Mouse (Mus musculus) lung, postnatal 0 days (tissue): ENCODE results near the gene Haghl. TPM values are rescaled to one million over a fixed set of nuclear protein-coding genes. Genes with fewer than 3 reads are reported as not detected.

Experiments
- ATAC-seq: fragments of 200-750 bp; cut with Nextera tagmentation; 2 replicates; pipeline ENCODE4 v1.8.0; 2017; ENCODE audit warnings: moderate library complexity
- DNase-seq: peaks from one replicate; pipeline ENCODE4 v3.0.0-alpha.2; 2016; ENCODE audit warnings: low spot score
- H3K27ac ChIP-seq: fragments of 300-500 bp; sonication (generic); 2 replicates; pipeline ENCODE4 v1.5.1; 2014; ENCODE audit warnings: antibody characterized with exemption, mild to moderate bottlenecking, low read length, mixed read lengths
- H3K27me3 ChIP-seq: fragments of 300-500 bp; sonication (generic); replicated peaks from 2 replicates; pipeline ENCODE4 v1.6.1; 2014; ENCODE audit warnings: low read length, mixed read lengths; ENCODE audit not compliant: insufficient read depth
- H3K36me3 ChIP-seq: fragments of 300-500 bp; sonication (generic); 2 replicates; pipeline ENCODE4 v1.6.1; 2014; ENCODE audit warnings: low read length, mixed read lengths; ENCODE audit not compliant: insufficient read depth
- H3K4me1 ChIP-seq: fragments of 300-500 bp; sonication (generic); 2 replicates; pipeline ENCODE4 v1.6.1; 2014; ENCODE audit warnings: antibody characterized with exemption, low read depth, low read length, mixed read lengths; ENCODE audit not compliant: insufficient read depth
- H3K4me2 ChIP-seq: fragments of 300-500 bp; sonication (generic); replicated peaks from 2 replicates; pipeline ENCODE4 v1.6.1; 2014; ENCODE audit warnings: low read depth, mild to moderate bottlenecking, low read length, moderate library complexity, mixed read lengths
- H3K4me3 ChIP-seq: fragments of 300-500 bp; sonication (generic); 2 replicates; pipeline ENCODE4 v1.5.1; 2014; ENCODE audit warnings: low read depth, low read length
- H3K9ac ChIP-seq: fragments of 300-500 bp; sonication (generic); replicated peaks from 2 replicates; pipeline ENCODE4 v1.6.1; 2014; ENCODE audit warnings: low read depth, mild to moderate bottlenecking
- H3K9me3 ChIP-seq: fragments of 300-500 bp; sonication (generic); 2 replicates; pipeline ENCODE4 v1.6.1; 2016; ENCODE audit warnings: low read length, mixed read lengths
- CTCF ChIP-seq: IDR thresholded peaks from 2 replicates; pipeline ENCODE4 v1.5.1; 2016; ENCODE audit warnings: antibody characterized with exemption, mild to moderate bottlenecking
- EP300 ChIP-seq: IDR thresholded peaks from 2 replicates; pipeline ENCODE4 v1.6.1; 2016; ENCODE audit warnings: antibody characterized with exemption, mild to moderate bottlenecking, control low read depth
- WGBS: fragments of 180-500 bp; shearing (Covaris S2); extraction: QIAGEN DNeasy Blood & Tissue Kit; methylation state at CpG from one replicate; pipeline ENCODE4 v1.1.7; 2014; 5-methylcytosine and 5-hydroxymethylcytosine counted together
- polyA plus RNA-seq: library from polyadenylated mRNA; unstranded; fragments of >200 nt; fragmentation: Nextera tagmentation; extraction: Ambion mirVana; gene quantifications from 2 replicates; pipeline ENCODE4 v1.2.1, GENCODE M21; 2015

Gene Haghl
- polyA plus RNA-seq, 1 experiment from 2014 or later = 42.7 TPM

DNA sequence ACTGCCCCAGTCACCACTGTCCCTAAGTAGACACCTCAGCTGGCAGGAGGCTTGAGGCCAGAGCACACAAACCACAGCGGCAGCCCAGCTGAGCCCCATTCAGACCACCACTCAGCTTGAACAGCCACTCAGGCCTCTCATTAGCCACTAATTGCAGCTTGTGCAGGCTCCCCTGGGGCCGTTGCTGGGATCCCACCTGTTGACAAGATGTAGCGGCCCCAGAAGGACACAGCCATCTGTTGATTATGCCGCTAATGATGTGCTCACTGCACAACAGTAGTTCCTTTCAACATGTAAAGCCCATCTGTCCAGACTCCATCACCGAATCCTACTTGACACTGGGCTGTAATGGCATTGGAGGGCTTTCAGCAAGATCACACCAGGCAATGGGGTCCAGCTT, 19.6 kb downstream of the Haghl start:
- ATAC-seq = no peak
- H3K36me3 ChIP-seq = no peaks in the 10 kb centered on the region
- no peak overlapping the region for H3K4me2 ChIP-seq
- H3K27me3 ChIP-seq = no peaks in the 10 kb centered on the region
- 60% methylated on average over 5 of the region's 5 CpGs for WGBS
- H3K4me1 ChIP-seq = no peaks in the 10 kb centered on the region
- no peak overlapping the region for H3K27ac ChIP-seq
- TF ChIP-seq EP300 = no peak
- TF ChIP-seq CTCF = no peak
- H3K9me3 ChIP-seq = no peaks in the 10 kb centered on the region
- DNase-seq = no peak
- no peak overlapping the region for H3K9ac ChIP-seq
- H3K4me3 ChIP-seq = no peak overlapping the region

DNA sequence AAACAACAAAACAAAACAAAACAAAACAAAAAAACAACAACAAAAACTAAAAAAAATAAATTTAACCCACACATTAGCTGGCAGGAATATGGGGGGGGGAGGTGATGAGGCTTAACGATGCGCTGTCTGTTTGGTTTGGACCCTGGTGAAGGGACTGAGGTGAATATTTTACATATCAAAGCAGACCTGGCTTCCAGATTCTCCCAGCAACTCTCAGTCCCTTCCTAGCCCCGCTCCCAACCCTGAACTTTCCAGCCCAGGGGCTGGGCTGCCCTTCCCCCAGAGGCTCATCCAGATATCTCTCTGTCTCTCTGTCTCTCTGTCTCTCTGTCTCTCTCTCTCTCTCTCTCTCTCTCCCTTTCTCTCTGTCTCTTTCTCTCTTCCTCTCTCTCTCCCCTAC, 22.9 kb downstream of the Haghl start:
- Histone ChIP-seq H3K4me3 (no peak overlapping the region), H3K27me3 (no peaks in the 10 kb centered on the region), H3K9me3 (no peaks in the 10 kb centered on the region), H3K4me2 (no peak overlapping the region), H3K36me3 (no peaks in the 10 kb centered on the region), H3K4me1 (no peaks in the 10 kb centered on the region), H3K27ac (no peak overlapping the region), H3K9ac (no peak overlapping the region)
- WGBS = 42% methylated on average over 3 of the region's 3 CpGs
- TF ChIP-seq CTCF = no peak
- no peak for TF ChIP-seq EP300
- ATAC-seq (no peak), DNase-seq (no peak)

DNA sequence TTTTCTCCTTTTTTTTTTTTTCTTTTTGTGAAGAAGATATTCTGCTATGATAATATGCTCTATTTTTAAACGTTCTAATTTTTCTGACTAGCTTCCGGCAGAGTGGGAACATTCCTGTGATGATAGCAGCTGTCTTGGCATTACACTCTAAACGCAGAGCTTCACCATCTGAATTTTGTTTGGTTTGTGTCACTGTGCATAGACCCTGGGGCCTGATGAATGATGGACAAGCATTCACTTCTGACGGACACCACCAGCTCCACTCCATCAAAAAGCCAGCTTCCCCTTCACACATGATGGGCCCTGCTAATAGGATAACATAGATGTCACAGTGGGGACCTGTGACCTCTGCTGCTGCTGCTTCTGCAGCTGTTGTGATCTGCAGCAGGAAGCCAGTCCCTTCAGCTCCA, 23.9 kb downstream of the Haghl start:
- H3K9me3 ChIP-seq = no peaks in the 10 kb centered on the region
- no peak overlapping the region for H3K4me3 ChIP-seq
- H3K4me1 ChIP-seq = no peaks in the 10 kb centered on the region
- no peak overlapping the region for H3K4me2 ChIP-seq
- DNase-seq (peak; percentile 59), ATAC-seq (peak; percentile 2; the same call in 1 of the 2 replicates)
- no peak overlapping the region for H3K9ac ChIP-seq
- 21% methylated on average over 4 of the region's 4 CpGs for WGBS
- H3K27me3 ChIP-seq = no peaks in the 10 kb centered on the region
- TF ChIP-seq EP300 (no peak), CTCF (no peak)
- no peak overlapping the region for H3K27ac ChIP-seq
- no peaks in the 10 kb centered on the region for H3K36me3 ChIP-seq

DNA sequence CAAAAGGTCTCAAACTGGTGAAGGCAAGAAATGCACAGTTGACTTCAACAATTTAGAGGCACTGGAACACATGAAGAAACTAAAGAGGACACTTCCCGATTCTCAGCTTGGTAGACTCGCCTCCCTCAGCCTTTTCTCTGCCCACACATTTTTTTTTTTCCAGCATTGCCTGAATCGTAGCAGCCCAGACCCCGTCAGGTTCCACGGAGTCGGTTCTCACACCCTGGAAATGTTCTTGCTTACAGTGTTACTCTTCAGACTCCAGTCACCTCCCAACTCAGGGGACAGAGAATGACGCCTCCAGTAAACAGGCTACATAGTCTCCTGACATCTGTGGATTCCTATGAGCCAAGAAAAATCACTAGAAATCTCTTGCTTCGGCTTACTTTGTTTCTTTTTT, 25.3 kb downstream of the Haghl start:
- WGBS = 64% methylated on average over 8 of the region's 8 CpGs
- TF ChIP-seq EP300 (no peak), CTCF (no peak)
- Histone ChIP-seq H3K9me3 (no peaks in the 10 kb centered on the region), H3K36me3 (no peaks in the 10 kb centered on the region), H3K4me2 (no peak overlapping the region), H3K27me3 (no peaks in the 10 kb centered on the region), H3K4me1 (no peaks in the 10 kb centered on the region), H3K27ac (no peak overlapping the region), H3K9ac (no peak overlapping the region), H3K4me3 (no peak overlapping the region)
- DNase-seq = no peak
- ATAC-seq = no peak

DNA sequence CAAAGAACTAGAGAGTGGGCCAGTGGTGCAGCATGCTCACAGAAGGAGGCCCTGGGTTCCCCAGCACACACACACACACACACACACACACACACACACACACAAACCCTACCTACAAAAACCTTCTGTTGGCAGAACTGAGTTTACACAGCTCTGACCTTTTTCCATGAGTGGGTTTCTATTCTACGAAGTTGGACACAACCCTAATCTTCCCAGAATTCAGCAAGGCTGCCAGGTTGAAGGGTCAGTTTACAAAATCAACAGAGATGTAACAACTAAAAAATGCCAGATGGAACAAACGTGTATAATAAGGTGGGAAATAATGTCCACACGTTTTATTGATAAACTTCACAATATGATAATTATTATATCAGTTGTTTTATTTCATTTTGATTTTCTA, 27.8 kb downstream of the Haghl start:
- no peak for ATAC-seq
- no peak overlapping the region for H3K4me2 ChIP-seq
- H3K27me3 ChIP-seq = no peaks in the 10 kb centered on the region
- WGBS = 42% methylated on average over 3 of the region's 3 CpGs
- H3K9me3 ChIP-seq = no peaks in the 10 kb centered on the region
- H3K36me3 ChIP-seq = no peaks in the 10 kb centered on the region
- no peak overlapping the region for H3K9ac ChIP-seq
- no peak overlapping the region for H3K4me3 ChIP-seq
- no peak for TF ChIP-seq CTCF
- TF ChIP-seq EP300 = no peak
- H3K27ac ChIP-seq = peak overlapping the region; percentile 89
- H3K4me1 ChIP-seq = no peaks in the 10 kb centered on the region
- no peak for DNase-seq

DNA sequence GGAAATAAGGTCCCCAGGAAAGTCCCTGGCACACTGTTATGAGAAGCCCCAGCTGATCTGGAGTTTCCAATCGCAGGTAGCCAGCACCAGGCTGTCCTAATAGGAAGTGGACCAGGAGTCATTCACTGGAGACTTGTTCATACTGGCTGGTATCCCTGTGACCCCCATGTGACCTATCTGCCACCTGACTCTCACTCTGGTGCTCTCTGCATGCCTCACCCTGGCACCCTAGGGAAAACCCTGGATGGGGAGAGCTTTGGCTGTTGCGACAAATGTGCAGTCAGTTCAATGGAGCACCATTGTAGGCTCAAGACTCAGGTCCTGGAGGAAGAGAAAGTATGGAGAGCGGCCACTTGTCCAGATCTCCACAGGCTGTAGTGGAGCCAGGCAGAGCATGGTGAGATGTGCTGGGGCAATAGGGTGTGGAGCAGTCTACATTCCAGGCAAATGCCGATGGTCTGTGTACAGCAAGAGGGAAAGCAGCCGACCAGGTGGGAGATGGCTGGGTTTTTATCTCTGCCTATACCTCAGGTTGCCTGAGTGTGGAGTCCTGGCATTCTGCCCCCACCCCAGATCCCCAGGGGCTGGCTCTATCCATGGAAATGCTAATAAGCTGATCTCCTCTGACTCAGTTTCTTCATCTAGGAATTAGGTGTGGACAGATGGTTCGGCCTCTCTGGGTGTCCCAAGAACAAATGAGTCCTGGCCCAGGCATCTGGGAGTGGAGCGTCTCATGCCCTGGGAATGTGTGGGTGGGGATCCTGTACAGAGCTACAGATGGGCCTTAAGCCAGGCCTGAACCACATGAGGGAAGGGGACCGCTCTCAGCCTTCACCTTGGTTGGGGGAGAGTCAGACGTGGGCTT, 28.9 kb downstream of the Haghl start:
- no peak overlapping the region for H3K4me2 ChIP-seq
- no peaks in the 10 kb centered on the region for H3K36me3 ChIP-seq
- ATAC-seq (peak; percentile 87), DNase-seq (peak; percentile 81)
- H3K9ac ChIP-seq = no peak overlapping the region
- 55% methylated on average over 9 of the region's 9 CpGs for WGBS
- no peak overlapping the region for H3K4me3 ChIP-seq
- peak overlapping the region; percentile 89 for H3K27ac ChIP-seq
- H3K4me1 ChIP-seq = no peaks in the 10 kb centered on the region
- H3K27me3 ChIP-seq = no peaks in the 10 kb centered on the region
- no peak for TF ChIP-seq CTCF
- TF ChIP-seq EP300 = peak; percentile 87
- no peaks in the 10 kb centered on the region for H3K9me3 ChIP-seq
